Mouse (Mus musculus) urinary bladder, postnatal 0 days (tissue): Measurements from ENCODE around the gene Mmgt2. TPM values are rescaled to one million over a fixed set of nuclear protein-coding genes. Genes with fewer than 3 reads are reported as not detected.

Source experiments
- polyA plus RNA-seq: library from polyadenylated mRNA; unstranded; fragments of >200 nt; fragmentation: Nextera tagmentation; extraction: Ambion mirVana; gene quantifications from 2 replicates; pipeline ENCODE4 v1.2.1, GENCODE M21; 2015

Mmgt2 gene
- polyA plus RNA-seq, result 43.9 and 47.7 TPM in 2 replicates

GRCm38 (mm10) chr11:62648591-62649391 is at the start of gene Mmgt2:
Gene Mmgt2, plus strand, starts transcription at chr11:62648664.

DNA sequence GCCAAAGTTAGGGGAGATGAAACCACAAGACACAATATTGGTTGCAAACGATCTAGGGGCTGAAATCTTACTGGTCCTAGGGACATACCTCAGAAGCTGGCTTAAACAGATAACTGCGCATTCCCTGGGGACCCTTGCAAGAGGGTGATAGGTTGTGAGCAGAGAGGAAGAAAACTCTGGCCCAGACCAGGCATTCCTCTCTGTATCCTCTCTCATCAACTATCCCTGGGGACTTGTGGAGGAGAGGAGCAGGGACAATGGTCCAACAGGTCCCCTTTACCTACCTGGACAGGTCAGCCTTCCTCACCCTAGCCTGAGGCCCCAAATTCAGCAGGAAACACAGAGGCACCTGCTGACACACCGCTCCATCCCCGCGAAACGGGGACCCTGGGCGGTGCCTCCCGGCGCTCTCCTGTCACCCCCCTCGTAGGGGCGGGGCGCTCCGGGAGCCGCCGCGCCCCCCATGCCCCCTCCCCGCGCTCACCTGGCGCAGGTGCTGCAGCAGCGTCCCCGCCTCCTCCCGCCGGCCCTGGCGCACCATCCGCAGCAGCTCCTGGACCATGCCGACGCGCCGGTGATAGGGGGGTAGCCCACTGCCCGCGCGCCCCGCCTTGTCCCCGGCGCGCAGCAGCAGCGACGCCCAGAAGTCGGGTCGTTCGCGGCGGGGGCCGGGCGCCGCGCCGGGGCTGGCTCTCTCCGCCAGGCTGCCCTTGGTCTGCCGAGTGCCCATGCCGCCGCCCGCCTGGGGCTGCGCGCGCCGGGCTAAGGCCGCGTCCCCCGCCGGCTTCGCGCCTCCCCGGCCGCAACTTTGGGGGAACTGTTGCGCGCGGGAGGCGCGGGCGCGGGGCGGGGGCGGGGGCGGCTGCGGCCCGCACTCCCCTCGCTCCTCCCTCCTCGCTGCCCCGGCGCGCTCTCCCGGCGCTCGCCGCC is 538 bp upstream of the Mmgt2 start, which contains the start of gene Lrrc75a:
Gene Lrrc75a, minus strand, starts transcription at position 863 of the 930 bp plus-strand sequence.

Other genes starting within 250 kb of the Mmgt2 start
- 4.2 and 5.0 TPM in 2 replicates for gene Pigl, start 190.2 kb upstream of the Mmgt2 start, polyA plus RNA-seq
- 92.4 and 105 TPM in 2 replicates for gene Ncor1, start 190.1 kb upstream of the Mmgt2 start, polyA plus RNA-seq
- 6.0 and 6.4 TPM in 2 replicates for gene Cenpv, start 109.4 kb upstream of the Mmgt2 start, polyA plus RNA-seq
- 1,838 and 1,941 TPM in 2 replicates for gene Ubb, start 97.5 kb upstream of the Mmgt2 start, polyA plus RNA-seq
- gene Trpv2, start 74.2 kb upstream of the Mmgt2 start, polyA plus RNA-seq, result 53.5 and 57.7 TPM in 2 replicates
- gene Lrrc75a, start 141 bp upstream of the Mmgt2 start, polyA plus RNA-seq, result 11.7 and 12.9 TPM in 2 replicates
- 3.5 and 3.9 TPM in 2 replicates for gene Zfp287, start 83.2 kb downstream of the Mmgt2 start, polyA plus RNA-seq
- not detected in 2 replicates for gene Gm10428, start 104.4 kb downstream of the Mmgt2 start, polyA plus RNA-seq
- gene Zfp286, start 140.8 kb downstream of the Mmgt2 start, polyA plus RNA-seq, result 4.0 and 4.8 TPM in 2 replicates
- gene Trim16, start 171.6 kb downstream of the Mmgt2 start, polyA plus RNA-seq, result 22.9 and 29.0 TPM in 2 replicates
- 0.20 and 0.53 TPM in 2 replicates for gene Fbxw10, start 198.4 kb downstream of the Mmgt2 start, polyA plus RNA-seq
- gene Tvp23b, start 230.8 kb downstream of the Mmgt2 start, polyA plus RNA-seq, result 53.7 and 56.3 TPM in 2 replicates